Mouse (Mus musculus) cortical plate, adult 2 months (tissue): Measurements from ENCODE around the gene Mrps18a.

Experiments
- CTCF ChIP-seq: fragments of 200-500 bp; IDR thresholded peaks from 2 replicates; pipeline ENCODE4 v1.5.1; 2011; ENCODE audit warnings: mild to moderate bottlenecking, control low read depth, low read length; ENCODE audit not compliant: insufficient read depth; ENCODE audit errors: extremely low read depth
- POLR2A ChIP-seq: fragments of 200-500 bp; IDR thresholded peaks from 2 replicates; pipeline ENCODE4 v1.6.1; 2011; ENCODE audit warnings: mild to moderate bottlenecking, low read length, control low read depth; ENCODE audit not compliant: insufficient read depth; ENCODE audit errors: extremely low read depth

GRCm38 (mm10) chr17:46161179-46161578, 50.4 kb downstream of the Mrps18a start:
- TF ChIP-seq POLR2A, result no peak
- TF ChIP-seq CTCF, result no peak
